Mouse (Mus musculus) myocyte (in vitro differentiated cells): Measurements from ENCODE around the gene Dus1l.

ENCODE experiments used
- CEBPB ChIP-seq: IDR thresholded peaks from 2 replicates; pipeline ENCODE4 v1.6.1; 2011; ENCODE audit warnings: mild to moderate bottlenecking, moderate library complexity; ENCODE audit not compliant: poor library complexity, insufficient read depth, severe bottlenecking
- E2F4 ChIP-seq: IDR thresholded peaks from one replicate; pipeline ENCODE4 v1.6.1; 2011; ENCODE audit warnings: mild to moderate bottlenecking, control low read depth, moderate library complexity; ENCODE audit not compliant: insufficient read depth
- MYOD1 ChIP-seq, 3 experiments: IDR thresholded peaks; one replicate each; pipeline ENCODE4 v1.6.1; 2011; ENCODE audit warnings: control low read depth in 2 of 3, low read depth in 2 of 3, mild to moderate bottlenecking in 2 of 3, moderate library complexity in 1 of 3; ENCODE audit not compliant: insufficient read length in 2 of 3, control insufficient read depth in 1 of 3
- POLR2A ChIP-seq: IDR thresholded peaks from one replicate; pipeline ENCODE4 v1.6.1; 2011; ENCODE audit warnings: low read depth, mild to moderate bottlenecking, control low read depth, moderate library complexity; ENCODE audit not compliant: insufficient read length
- POLR2AphosphoS2 ChIP-seq: IDR thresholded peaks from one replicate; pipeline ENCODE4 v1.6.1; 2011; ENCODE audit warnings: low read depth, control low read depth; ENCODE audit not compliant: insufficient read length
- SRF ChIP-seq: IDR thresholded peaks from one replicate; pipeline ENCODE4 v1.6.1; 2011; ENCODE audit warnings: low read depth; ENCODE audit not compliant: control insufficient read depth, insufficient read length
- TCF12 ChIP-seq: IDR thresholded peaks from one replicate; pipeline ENCODE4 v1.6.1; 2011; ENCODE audit warnings: mild to moderate bottlenecking, control low read depth; ENCODE audit not compliant: poor library complexity, insufficient read depth, severe bottlenecking
- USF1 ChIP-seq: IDR thresholded peaks from one replicate; pipeline ENCODE4 v1.6.1; 2011; ENCODE audit warnings: low read depth, mild to moderate bottlenecking, control low read depth, moderate library complexity

- TF ChIP-seq POLR2AphosphoS2 (no peak), USF1 (no peak), SRF (no peak), E2F4 (no peak), TCF12 (no peak), POLR2A (no peak), MYOD1 (IDR thresholded peaks at IDR 0.05; ENCODE audit: control insufficient read depth in 1 of 3, insufficient read length in 2 of 3, low read depth in 2 of 3) (no peak), CEBPB (no peak)
Observed at GRCm38 (mm10) chr11:120830686-120831085, 34.5 kb upstream of the Dus1l start.
